Mouse (Mus musculus) heart, postnatal 0 days (tissue): ENCODE measurements at regions not wholly inside any gene's neighbourhood (a gene's known extent, or its start where the extent isn't known, plus 50 kb on each side); places are given as distances from the start of the nearest gene placed in this dataset.
A peak's percentile ranks its signal among the peaks of the same experiment; 100 is the strongest.

Experiments used
- ATAC-seq: fragments of 200-750 bp; cut with Nextera tagmentation; 2 replicates; pipeline ENCODE4 v1.8.0; 2017; ENCODE audit warnings: low read depth, moderate number of reproducible peaks, moderate library complexity; ENCODE audit not compliant: insufficient read depth
- DNase-seq: peaks from one replicate; pipeline ENCODE4 v3.0.0-alpha.2; 2016; ENCODE audit warnings: low spot score
- H3K27ac ChIP-seq: fragments of 300-500 bp; sonication (generic); 2 replicates; pipeline ENCODE4 v1.5.1; 2014; ENCODE audit warnings: low read depth, mild to moderate bottlenecking
- H3K27me3 ChIP-seq: fragments of 300-500 bp; sonication (generic); 2 replicates; pipeline ENCODE4 v1.6.1; 2014; ENCODE audit warnings: low read length, mixed read lengths; ENCODE audit not compliant: control insufficient read depth, insufficient read depth
- H3K36me3 ChIP-seq: fragments of 300-500 bp; sonication (generic); replicated peaks from 2 replicates; pipeline ENCODE4 v1.6.1; 2014; ENCODE audit warnings: low read length, mixed read lengths; ENCODE audit not compliant: control insufficient read depth, insufficient read depth
- H3K4me1 ChIP-seq: fragments of 300-500 bp; sonication (generic); 2 replicates; pipeline ENCODE4 v1.6.1; 2014; ENCODE audit warnings: antibody characterized with exemption; ENCODE audit not compliant: control insufficient read depth, insufficient read depth
- H3K4me2 ChIP-seq: fragments of 300-500 bp; sonication (generic); 2 replicates; pipeline ENCODE4 v1.6.1; 2014; ENCODE audit warnings: low read depth, mild to moderate bottlenecking, low read length, moderate library complexity
- H3K4me3 ChIP-seq: fragments of 300-500 bp; sonication (generic); 2 replicates; pipeline ENCODE4 v1.5.1; 2014; ENCODE audit warnings: low read depth, low read length
- H3K9ac ChIP-seq: fragments of 300-500 bp; sonication (generic); replicated peaks from 2 replicates; pipeline ENCODE4 v1.6.1; 2014; ENCODE audit warnings: low read depth, low read length, mixed read lengths
- H3K9me3 ChIP-seq: fragments of 300-500 bp; sonication (generic); replicated peaks from 2 replicates; pipeline ENCODE4 v1.6.1; 2016; ENCODE audit warnings: low read length; ENCODE audit not compliant: control insufficient read depth
- CTCF ChIP-seq: IDR thresholded peaks from 2 replicates; pipeline ENCODE4 v1.5.1; 2016; ENCODE audit warnings: antibody characterized with exemption, control low read depth, low read depth
- EP300 ChIP-seq: IDR thresholded peaks from 2 replicates; pipeline ENCODE4 v1.6.1; 2016; ENCODE audit warnings: antibody characterized with exemption, low read depth
- WGBS: fragments of 180-500 bp; shearing (Covaris S2); extraction: QIAGEN DNeasy Blood & Tissue Kit; methylation state at CpG from one replicate; pipeline ENCODE4 v1.1.7; 2014; 5-methylcytosine and 5-hydroxymethylcytosine counted together

DNA sequence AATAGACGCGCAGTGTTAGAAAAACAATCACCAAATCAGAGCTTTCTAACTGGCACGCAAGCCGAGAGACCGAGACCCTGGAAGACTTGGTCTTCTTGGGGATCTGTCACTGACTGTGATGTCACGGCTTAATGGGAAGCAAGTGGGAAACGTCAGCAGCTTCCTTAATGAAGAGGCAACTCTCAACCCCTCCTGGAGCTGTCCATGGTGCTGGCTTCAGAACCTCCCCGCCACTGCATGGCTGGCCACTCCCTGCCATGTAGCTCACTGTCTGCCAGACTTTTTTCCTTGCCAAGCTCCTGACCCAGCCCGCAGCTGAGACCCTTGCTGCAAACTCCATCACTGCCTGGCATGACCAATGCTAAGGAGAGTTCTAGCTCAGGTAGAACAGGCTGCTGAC lies 83.6 kb upstream of the Thy1 start:
- peak; percentile 59 for DNase-seq
- H3K36me3 ChIP-seq, result no peaks in the 10 kb centered on the region
- TF ChIP-seq CTCF, result no peak

DNA sequence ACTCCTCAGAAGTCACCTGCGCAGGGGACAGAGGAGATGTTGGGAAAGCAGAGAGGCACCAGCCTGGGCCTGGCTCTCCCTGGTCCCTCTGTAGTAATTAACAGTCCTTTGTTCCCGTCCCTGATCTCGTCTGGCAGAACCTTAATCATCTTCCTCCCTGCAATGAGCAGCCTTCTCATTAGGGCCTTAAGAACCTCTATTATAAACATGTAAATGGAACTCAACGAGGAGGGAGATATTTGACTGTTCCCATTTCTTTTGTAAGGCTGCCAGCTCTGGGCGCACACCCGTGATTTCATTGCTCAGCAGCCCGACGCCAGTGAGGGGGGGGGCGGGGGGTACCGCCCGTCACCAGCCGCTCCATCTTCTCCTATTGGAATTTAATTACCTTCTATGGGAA lies 81.8 kb upstream of the Thy1 start:
- Histone ChIP-seq H3K27ac (no peak overlapping the region), H3K36me3 (no peaks in the 10 kb centered on the region), H3K9me3 (no peaks in the 10 kb centered on the region), H3K9ac (no peak overlapping the region), H3K27me3 (peaks cover 10% of the 10 kb centered on the region; the same call in 1 of the 2 replicates), H3K4me3 (no peak overlapping the region), H3K4me1 (no peaks in the 10 kb centered on the region), H3K4me2 (no peak overlapping the region)
- no peak for DNase-seq
- TF ChIP-seq EP300 (no peak), CTCF (no peak)
- WGBS, result 64% methylated on average over 12 of the region's 12 CpGs
- no peak for ATAC-seq

More for the DNA sequence above, 83.6 kb upstream of the Thy1 start:
- H3K9me3 ChIP-seq, result no peaks in the 10 kb centered on the region
- no peak overlapping the region for H3K4me3 ChIP-seq
- H3K9ac ChIP-seq, result no peak overlapping the region
- peaks cover 10% of the 10 kb centered on the region; the same call in 1 of the 2 replicates for H3K27me3 ChIP-seq
- ATAC-seq, result 0 out of 2 replicates have a peak, but pooled peaks have one; percentile 27
- no peak overlapping the region for H3K27ac ChIP-seq
- H3K4me2 ChIP-seq, result no peak overlapping the region
- H3K4me1 ChIP-seq, result no peaks in the 10 kb centered on the region
- WGBS, result 25% methylated on average over 9 of the region's 9 CpGs

DNA sequence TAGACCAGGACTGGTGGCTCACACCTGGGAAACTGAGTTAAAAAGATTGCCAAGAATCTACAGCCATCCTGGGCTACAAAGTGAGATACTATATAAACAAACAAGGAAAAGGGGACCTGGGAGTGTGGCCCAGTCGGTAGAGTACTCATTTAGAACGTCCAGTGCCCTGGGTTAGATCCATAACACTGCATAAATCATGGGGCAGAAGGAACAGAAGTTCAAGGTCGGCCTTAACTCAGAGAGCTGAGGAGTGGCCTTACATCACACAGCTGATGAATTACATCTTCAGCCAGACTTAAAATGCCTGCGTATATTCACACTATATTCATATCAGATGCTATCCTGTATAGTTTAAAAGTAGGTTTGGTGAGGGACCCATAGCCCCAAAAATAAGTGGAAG lies 78.0 kb upstream of the Thy1 start:
- Histone ChIP-seq H3K36me3 (no peaks in the 10 kb centered on the region), H3K4me3 (no peak overlapping the region), H3K27ac (no peak overlapping the region), H3K4me1 (no peaks in the 10 kb centered on the region), H3K9ac (no peak overlapping the region), H3K27me3 (peaks cover 7% of the 10 kb centered on the region; the same call in 1 of the 2 replicates), H3K4me2 (no peak overlapping the region), H3K9me3 (no peaks in the 10 kb centered on the region)
- TF ChIP-seq EP300, result no peak
- DNase-seq, result no peak
- 59% methylated on average over 4 of the region's 4 CpGs for WGBS
- ATAC-seq, result no peak

DNA sequence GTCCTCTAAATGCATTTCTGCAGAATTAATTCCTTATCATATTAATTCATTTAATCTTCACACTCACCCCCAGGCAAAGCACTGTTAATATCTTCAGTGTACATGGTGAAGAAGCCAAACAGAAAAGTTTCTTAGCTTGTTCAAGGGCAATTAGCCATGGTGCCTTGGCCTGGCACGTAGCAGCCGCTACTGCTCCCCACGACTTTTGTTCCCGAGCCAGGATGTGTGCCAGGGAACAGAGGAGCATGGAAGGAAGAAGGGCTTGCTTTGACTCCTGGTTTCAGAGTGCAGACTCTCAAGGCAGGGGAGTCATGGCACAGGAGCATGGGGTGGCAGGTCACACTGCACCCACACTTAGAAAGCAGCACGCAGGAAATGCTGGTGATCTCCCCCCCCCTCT lies 77.4 kb upstream of the Thy1 start:
- ATAC-seq (no peak), DNase-seq (no peak)
- H3K9me3 ChIP-seq, result no peaks in the 10 kb centered on the region
- peaks cover 7% of the 10 kb centered on the region; the same call in 1 of the 2 replicates for H3K27me3 ChIP-seq
- no peak overlapping the region for H3K9ac ChIP-seq
- H3K4me1 ChIP-seq, result no peaks in the 10 kb centered on the region
- H3K4me2 ChIP-seq, result no peak overlapping the region
- no peak overlapping the region for H3K4me3 ChIP-seq
- no peaks in the 10 kb centered on the region for H3K36me3 ChIP-seq
- TF ChIP-seq EP300, result no peak
- TF ChIP-seq CTCF, result no peak
- 74% methylated on average over 5 of the region's 5 CpGs for whole genome bisulfite sequencing
- H3K27ac ChIP-seq, result no peak overlapping the region

DNA sequence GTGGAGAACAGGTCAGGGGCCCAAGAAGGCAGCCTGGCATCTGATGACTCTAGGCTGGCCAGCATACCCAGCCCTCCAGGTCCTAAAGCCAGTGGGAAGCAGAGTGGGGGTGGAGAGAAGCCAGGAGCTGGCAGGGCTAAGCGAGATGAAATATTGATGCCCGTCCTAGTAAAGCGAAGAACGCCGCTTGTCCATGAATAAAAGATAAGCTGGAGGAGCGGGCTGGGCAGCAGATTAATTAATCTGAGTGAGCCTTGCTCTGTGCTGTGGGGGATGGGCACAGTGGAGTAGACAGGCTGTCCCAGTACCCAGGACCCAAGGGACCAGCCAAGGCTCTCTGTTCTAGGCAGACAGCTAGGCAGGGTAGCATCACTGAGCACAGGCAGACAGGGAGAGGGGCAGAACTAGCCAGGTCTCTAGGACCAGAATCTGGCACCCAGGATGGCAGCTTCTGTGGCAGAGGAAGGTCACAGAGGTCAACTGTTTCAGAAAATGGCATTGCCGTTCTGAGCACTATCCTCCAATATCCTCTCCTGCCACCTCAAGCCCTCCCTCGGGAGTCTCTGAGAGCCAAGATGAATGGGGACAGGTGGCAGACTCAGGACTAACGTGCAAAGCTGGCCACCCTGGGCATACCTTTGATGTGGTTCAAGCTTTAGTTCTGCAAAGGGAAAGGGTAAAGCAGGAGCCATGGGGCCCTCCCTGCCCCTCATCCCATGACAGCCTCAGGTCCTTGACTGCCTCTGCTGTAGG lies 73.0 kb upstream of the Thy1 start:
- 56% methylated on average over 9 of the region's 9 CpGs for WGBS
- H3K27ac ChIP-seq, result no peak overlapping the region
- DNase-seq, result no peak

More for the DNA sequence above, 73.0 kb upstream of the Thy1 start:
- no peak overlapping the region for H3K4me3 ChIP-seq
- H3K4me2 ChIP-seq, result no peak overlapping the region
- 0 out of 2 replicates have a peak, but pooled peaks cover 5% of the 10 kb centered on the region for H3K27me3 ChIP-seq
- no peak overlapping the region for H3K9ac ChIP-seq
- no peaks in the 10 kb centered on the region for H3K9me3 ChIP-seq
- no peaks in the 10 kb centered on the region for H3K36me3 ChIP-seq
- no peak for TF ChIP-seq EP300
- no peak for TF ChIP-seq CTCF
- ATAC-seq, result no peak
- 0 out of 2 replicates have a peak, but pooled peaks cover under 1% of the 10 kb centered on the region for H3K4me1 ChIP-seq
